Mouse (Mus musculus) brain, embryonic 14.5 days (tissue): ENCODE data around the gene Ciao2b. TPM values are rescaled to one million over a fixed set of nuclear protein-coding genes. Genes with fewer than 3 reads are reported as not detected.
A peak's percentile ranks its signal among the peaks of the same experiment; 100 is the strongest.
"Not testable (repeated sequence)": the region's sequence is repeated elsewhere in the genome, so short reads cannot be mapped to it uniquely, and the experiment has no call there.

Source experiments
- DNase-seq: peaks from one replicate; pipeline ENCODE4 v3.0.0-alpha.2; 2011; ENCODE audit warnings: low read depth
- CTCF ChIP-seq: fragments of 200-500 bp; IDR thresholded peaks from 2 replicates; pipeline ENCODE4 v1.5.1; 2012; ENCODE audit warnings: inconsistent platforms, mild to moderate bottlenecking, moderate library complexity, borderline replicate concordance; ENCODE audit not compliant: insufficient read depth, insufficient read length; ENCODE audit errors: extremely low read depth
- POLR2A ChIP-seq: fragments of 200-500 bp; IDR thresholded peaks from 2 replicates; pipeline ENCODE4 v1.6.1; 2012; ENCODE audit warnings: mild to moderate bottlenecking, inconsistent platforms, borderline replicate concordance; ENCODE audit not compliant: poor library complexity, insufficient read depth, insufficient read length, severe bottlenecking; ENCODE audit errors: extremely low read depth
- polyA plus RNA-seq: library from polyadenylated mRNA; depleted of rRNA; stranded (reverse); fragments of >200 nt; gene quantifications from 2 replicates; pipeline ENCODE4 v1.2.3, GENCODE M21; 2012; rRNA removed

Ciao2b gene
- polyA plus RNA-seq, result 83.3 and 119 TPM in 2 replicates

DNA sequence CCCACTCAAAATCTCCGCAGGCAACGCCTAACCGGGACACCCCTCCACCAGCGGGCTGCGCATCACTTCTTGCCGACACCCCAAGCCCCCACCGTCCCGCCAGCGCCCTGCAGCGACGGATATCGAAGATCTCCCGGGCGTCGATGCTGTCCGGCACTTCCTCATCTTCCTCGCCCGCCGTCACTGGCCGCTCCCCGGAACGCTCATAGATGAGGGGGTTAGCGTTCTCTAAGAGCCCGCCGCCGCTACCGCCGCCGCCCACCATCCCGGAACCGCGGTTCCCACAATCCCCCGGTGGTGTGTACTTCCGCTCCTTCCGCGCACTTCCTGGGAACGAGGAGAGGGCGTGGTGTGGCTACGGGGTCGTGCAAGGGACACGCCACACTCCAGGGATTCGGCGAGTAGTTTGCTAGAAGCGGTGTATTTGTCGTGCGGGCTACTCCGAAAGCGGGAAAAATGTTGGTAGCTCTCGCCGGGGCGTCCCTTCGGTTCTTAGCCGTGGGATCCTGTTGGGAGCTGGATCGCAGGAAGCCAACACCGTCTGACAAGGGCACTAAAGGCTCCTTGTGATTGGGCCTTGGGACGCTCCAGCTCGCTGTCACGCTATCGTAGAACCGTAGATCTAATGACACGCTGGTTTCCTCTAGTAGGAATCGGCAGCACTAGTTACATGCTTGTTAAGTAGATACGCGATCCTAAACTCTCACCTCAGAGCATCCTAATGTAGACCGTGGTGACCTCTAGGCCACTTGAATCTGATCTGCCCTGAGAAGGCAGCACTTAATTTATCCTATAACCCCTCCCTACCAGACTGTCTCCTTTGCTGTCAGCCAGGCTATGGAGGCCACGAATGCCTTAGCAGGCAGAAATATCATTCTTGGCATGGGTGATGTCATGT lies at the start of gene Ciao2b:
TSS of gene Ciao2b (minus strand) at position 540 of the 898 bp plus-strand sequence.
- DNase-seq, result peak; percentile 96
- TF ChIP-seq POLR2A, result peak; percentile 61; the same call in 1 of the 2 replicates
- TF ChIP-seq CTCF, result no peak

- no peak for DNase-seq
- no peak for TF ChIP-seq CTCF
- no peak for TF ChIP-seq POLR2A
Measured at GRCm38 (mm10) chr8:104688433-104688832, 46.7 kb upstream of the Ciao2b start.

DNA sequence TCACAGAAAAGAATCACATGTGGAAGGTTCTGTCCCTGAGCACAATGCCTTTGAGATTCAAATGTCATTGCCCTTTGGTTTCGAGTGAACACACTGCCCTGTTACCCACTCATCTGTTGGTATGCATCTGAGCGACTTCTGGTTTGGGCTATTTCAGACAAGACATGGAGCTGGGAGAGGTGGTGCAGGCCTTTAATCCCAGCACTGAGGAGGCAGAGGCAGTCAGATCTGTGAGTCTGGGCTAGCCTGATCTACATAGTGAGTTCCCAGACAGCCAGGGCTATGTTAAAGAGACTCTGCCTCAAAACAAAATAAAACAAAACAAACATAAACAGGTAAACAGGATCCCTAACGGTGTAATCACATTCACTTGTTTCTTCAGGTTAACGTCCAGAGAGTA lies 13.8 kb upstream of the Ciao2b start:
- TF ChIP-seq POLR2A (no peak), CTCF (no peak)
- DNase-seq, result no peak

DNA sequence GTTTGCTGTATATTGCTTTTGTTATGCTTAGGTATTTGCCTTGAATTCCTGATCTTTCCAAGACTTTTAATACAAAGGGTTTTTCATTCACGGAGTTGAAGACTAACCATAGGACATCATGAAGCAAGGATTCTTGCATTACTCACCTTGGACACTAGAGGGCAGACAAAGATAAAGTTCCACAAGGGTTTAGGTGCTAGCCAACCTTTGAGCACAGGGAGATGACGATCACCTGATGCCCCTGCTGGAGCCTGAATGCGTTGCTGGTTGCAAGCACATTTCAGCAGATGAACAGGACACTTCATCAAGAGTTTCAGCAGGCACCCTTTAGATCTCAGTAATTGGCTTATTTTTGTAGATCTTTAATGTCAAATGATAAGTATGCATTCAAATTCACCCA lies 13.2 kb upstream of the Ciao2b start:
- TF ChIP-seq CTCF (peak; percentile 83), POLR2A (no peak)
- peak; percentile 93 for DNase-seq

GRCm38 (mm10) chr8:104644187-104644586 lies 2.4 kb upstream of the Ciao2b start:
- not testable (repeated sequence) for DNase-seq

DNA sequence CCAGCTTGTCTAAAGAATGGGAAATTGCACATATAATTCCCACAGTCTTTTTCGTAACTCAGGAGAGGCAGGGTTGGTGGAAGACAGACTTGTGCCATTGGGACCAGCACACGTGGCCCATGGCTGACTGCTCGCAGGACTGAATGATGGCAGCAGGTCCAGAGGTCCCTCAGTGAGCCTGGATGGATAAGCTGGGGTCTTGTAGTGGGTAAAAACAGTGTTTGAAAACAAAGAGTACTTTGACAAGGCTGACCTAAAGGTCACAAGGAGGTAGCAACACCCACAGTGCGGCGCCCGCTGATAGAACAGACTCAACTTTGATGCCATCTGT lies 524 bp upstream of the Ciao2b start:
- no peak for TF ChIP-seq POLR2A
- DNase-seq, result no peak

- TF ChIP-seq CTCF (no peak), POLR2A (no peak)
- DNase-seq, result no peak
Measured at GRCm38 (mm10) chr8:104640831-104641370, 864 bp downstream of the Ciao2b start.

DNA sequence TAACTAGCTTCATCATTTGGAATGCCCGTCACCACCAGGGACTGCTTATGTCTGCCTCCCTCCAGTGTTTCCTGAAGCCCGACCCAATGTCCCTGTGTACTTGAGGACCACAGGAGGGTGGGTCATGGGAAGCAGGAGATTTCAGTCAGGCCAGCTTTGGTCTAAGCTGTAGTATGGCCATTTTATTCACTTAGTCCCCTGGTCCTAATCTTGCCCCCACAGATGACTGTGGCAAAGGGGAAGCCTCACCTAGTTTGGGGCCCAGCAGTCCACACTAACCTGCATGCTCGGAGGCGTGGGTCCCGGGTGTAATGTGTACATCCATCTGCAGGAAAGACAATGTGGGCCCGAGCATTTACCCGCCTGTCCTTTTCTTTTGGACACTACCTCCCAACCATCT lies 1.5 kb downstream of the Ciao2b start:
- TF ChIP-seq CTCF (no peak), POLR2A (no peak)
- no peak for DNase-seq

DNA sequence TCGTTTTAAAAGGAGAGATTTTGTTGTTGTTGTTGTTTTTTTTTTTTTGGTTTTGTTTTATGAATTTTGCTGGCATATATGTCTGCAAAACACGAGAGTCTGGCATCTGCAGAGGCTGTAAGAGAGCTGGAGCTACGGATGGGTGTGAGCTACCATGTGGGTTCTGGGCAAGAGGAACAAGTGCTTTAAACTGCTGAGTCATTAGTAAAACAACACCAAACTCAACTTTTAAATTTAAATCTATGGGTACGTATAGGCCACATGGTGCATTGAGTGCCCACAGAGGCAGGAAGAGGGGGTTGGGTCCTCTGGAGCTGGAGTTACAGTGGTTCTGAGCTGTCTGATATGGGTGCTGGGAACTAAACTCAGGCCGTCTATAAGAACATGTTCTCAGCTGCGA lies 3.8 kb downstream of the Ciao2b start:
- DNase-seq, result no peak
- no peak for TF ChIP-seq CTCF
- no peak for TF ChIP-seq POLR2A

- no peak for DNase-seq
- TF ChIP-seq CTCF, result no peak
- no peak for TF ChIP-seq POLR2A
Measured at GRCm38 (mm10) chr8:104635004-104635710, 6.6 kb downstream of the Ciao2b start.

DNA sequence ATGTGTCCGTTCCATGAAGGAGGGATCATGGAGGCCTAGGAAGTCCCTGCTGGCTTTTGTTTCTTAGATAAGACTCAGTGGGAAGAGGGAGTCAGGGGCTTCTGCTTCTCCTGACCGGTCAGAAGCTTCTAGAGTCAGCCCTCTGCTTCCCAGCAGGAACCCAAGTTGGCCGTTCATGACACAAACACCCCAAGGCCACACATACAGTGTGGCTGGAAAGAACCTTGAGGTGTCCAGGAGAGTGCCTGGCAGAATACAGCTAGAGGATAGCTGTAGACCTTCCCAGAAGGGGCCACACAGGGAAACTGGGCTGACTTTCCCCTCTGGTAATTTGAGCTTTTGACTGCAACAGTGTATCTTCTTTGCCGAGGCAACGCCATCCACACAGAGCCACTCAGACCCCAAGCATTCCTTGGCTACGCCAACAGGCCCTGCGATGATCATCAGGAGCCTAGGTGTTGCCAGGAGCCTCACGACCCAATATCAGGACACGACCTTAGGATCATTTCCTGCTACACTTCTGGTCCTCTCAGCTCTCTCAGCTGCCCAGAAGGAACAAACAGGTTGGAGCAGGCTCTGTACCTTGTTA lies 8.5 kb downstream of the Ciao2b start:
- no peak for DNase-seq
- TF ChIP-seq CTCF (no peak), POLR2A (no peak)
